Mouse (Mus musculus): Measurements from ENCODE around the gene Tenm4. TPM values are rescaled to one million over a fixed set of nuclear protein-coding genes. Genes with fewer than 3 reads are reported as not detected.

Tenm4 gene
- total and polyA plus RNA-seq, 3 experiments: 0.03 to 0.26 (median 0.04) TPM

DNA sequence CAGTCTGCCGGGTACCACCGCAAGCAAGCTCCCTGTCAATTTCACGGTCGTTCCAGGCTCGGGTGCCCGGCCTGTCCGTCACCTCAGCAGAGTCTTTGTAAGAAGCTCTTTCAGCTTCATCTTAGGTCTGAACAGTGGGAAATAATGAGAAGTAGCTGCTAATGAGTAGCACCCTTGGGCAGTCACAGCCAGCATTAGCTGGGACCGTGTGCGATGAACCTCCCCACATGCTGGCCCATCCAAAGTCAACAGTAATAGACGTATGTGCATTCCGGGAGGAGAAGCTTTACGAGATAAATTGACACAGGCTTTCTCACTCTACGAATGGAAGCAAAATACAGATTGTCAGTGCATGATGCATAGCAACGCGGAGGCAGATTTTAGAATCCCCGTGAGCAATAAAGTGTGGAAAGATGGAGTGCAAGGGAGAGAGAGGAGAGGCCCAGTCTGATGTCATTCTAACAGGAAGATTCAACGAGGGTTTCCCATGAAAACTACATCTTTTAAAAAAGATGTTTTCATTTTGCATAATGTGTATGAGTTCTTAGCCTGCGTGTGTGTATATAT lies 716.1 kb downstream of the Tenm4 start:
- dilution Hi-C loops (cut with MboI; ENCODE audit: extremely low pct_ligation_motif_present, extremely low pct_unique_long_range_greater_than_20kb, low sequenced_read_pairs): no loop called here
- TF ChIP-seq MYC (IDR thresholded peaks at IDR 0.05; ENCODE audit: low read depth, low read length): no peak
- no peak for TF ChIP-seq MEF2A (IDR thresholded peaks at IDR 0.05; ENCODE audit: borderline replicate concordance, low read depth, low read length)
- TF ChIP-seq ZNF384 (IDR thresholded peaks at IDR 0.05; ENCODE audit: low read depth, low read length): no peak
- no peak for TF ChIP-seq MAX (IDR thresholded peaks at IDR 0.05; ENCODE audit: low read length)
- TF ChIP-seq IRF4 (IDR thresholded peaks at IDR 0.05; ENCODE audit: low read depth, low read length): no peak
- TF ChIP-seq UBTF (IDR thresholded peaks at IDR 0.05; ENCODE audit: low read depth, low read length): no peak
- no peak for TF ChIP-seq BHLHE40 (IDR thresholded peaks at IDR 0.05; ENCODE audit: low read depth, low read length)
- no peak for TF ChIP-seq KAT2A (IDR thresholded peaks at IDR 0.05; ENCODE audit: insufficient replicate concordance, low read length)
- no peak for TF ChIP-seq USF1 (IDR thresholded peaks at IDR 0.05; ENCODE audit: low read depth, low read length)
- TF ChIP-seq HCFC1 (IDR thresholded peaks at IDR 0.05; ENCODE audit: low read depth, low read length): no peak
- TF ChIP-seq EP300 (IDR thresholded peaks at IDR 0.05; ENCODE audit: low read length): no peak
- no peak for TF ChIP-seq POLR2A (IDR thresholded peaks at IDR 0.05; ENCODE audit: low read depth, low read length)
- no peak for TF ChIP-seq CHD2 (IDR thresholded peaks at IDR 0.05; ENCODE audit: low read length)
- TF ChIP-seq RCOR1 (conservative IDR thresholded peaks at IDR 0.05; ENCODE audit: low read depth, low read length): no peak
- H3K9me3 ChIP-seq (replicated peaks; ENCODE audit: low read length): no peaks in the 10 kb centered on the region

DNA sequence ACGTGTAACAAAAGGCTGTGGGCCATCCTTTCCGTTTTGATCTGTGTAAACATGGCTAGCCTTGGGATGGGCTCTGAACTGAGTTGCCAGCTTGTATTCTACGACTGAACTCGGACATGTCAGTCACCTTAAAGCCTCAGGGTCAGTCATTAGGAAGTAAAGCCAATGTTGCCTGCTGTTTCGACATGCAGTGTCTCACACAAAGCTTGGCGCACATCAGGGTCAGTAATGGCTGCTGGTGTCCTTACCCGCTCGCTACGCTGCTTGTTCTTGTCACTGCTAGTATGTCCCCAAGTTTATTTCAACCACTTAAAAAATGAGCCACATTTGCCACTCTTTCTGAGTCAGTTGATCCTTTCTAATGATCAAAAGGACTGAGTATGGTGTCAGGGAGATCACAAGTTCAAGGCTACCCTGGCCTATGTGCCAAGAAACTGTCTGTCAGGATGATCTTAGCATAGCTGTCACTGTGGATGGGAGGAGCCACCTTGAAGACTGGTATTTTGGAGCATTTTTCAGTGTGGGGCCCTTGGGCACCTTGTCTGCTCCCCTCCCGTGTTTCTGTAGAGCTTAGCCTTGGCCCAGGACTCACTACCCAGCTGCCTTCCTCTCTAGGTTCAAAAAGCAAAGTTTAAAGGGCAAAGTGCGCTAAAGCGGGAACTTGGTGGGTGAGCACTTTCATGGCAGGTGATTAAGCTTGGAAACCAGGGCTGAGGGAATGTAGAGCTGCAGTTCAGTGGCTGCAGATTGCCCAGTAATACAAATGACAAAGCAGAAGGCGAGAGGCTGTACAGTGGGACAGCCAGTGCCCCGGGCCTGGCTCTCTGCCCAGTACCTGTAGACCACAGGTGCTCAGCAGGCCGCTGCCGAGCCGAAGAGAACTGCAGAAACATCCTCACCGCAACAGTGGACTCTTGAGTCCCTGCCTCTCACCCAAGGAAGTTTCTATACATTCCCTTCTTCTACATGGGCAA lies 718.3 kb downstream of the Tenm4 start:
- no peak overlapping the region for H3K9ac ChIP-seq (ENCODE audit: insufficient read depth, low read depth)
- H3K9me3 ChIP-seq (replicated peaks; ENCODE audit: low read length): no peaks in the 10 kb centered on the region
- no peak overlapping the region for H3K4me2 ChIP-seq (ENCODE audit: insufficient read depth, low read depth, poor library complexity, severe bottlenecking)
- H3K4me1 ChIP-seq (ENCODE audit: control insufficient read depth in 1 of 2, insufficient read depth in 2 of 2): peaks cover 0 to 10% of the 10 kb centered on the region in 2 experiments; a peak in 2 of 4 replicates
- no peak for DNase-seq (ENCODE audit: extremely low read depth)
- no peak overlapping the region for H3K27ac ChIP-seq (ENCODE audit: insufficient read depth, low read depth)
- no peaks in the 10 kb centered on the region for H3K27me3 ChIP-seq (replicated peaks)
- no peak overlapping the region for H3K4me3 ChIP-seq (replicated peaks in 1 of 3; ENCODE audit: low read depth in 2 of 3, low read length in 2 of 3, poor library complexity in 1 of 3)
- in situ Hi-C loops (cut with MboI; ENCODE audit: low pct_ligation_motif_present, low pct_unique_long_range_greater_than_20kb, low sequenced_read_pairs) (no loop called here), dilution Hi-C loops (cut with MboI; ENCODE audit: extremely low pct_ligation_motif_present, extremely low pct_unique_long_range_greater_than_20kb, low sequenced_read_pairs) (no loop called here)
- H3K79me2 ChIP-seq (replicated peaks; ENCODE audit: control insufficient read depth, extremely low read depth, insufficient read depth, poor library complexity, severe bottlenecking): no peaks in the 10 kb centered on the region
- no peak for TF ChIP-seq RCOR1 (conservative IDR thresholded peaks at IDR 0.05; ENCODE audit: low read depth, low read length)
- no peak for TF ChIP-seq JUND (conservative IDR thresholded peaks at IDR 0.05; ENCODE audit: low read depth, low read length)
- no peak for TF ChIP-seq ZC3H11A (IDR thresholded peaks at IDR 0.05; ENCODE audit: low read depth, low read length)
- TF ChIP-seq TCF12 (IDR thresholded peaks at IDR 0.05; ENCODE audit: low read depth, low read length): no peak
- TF ChIP-seq SMC3 (IDR thresholded peaks at IDR 0.05; ENCODE audit: low read depth, low read length): no peak
- TF ChIP-seq ELF1 (IDR thresholded peaks at IDR 0.05; ENCODE audit: low read depth, low read length): no peak
- TF ChIP-seq BHLHE40 (IDR thresholded peaks at IDR 0.05; ENCODE audit: low read depth, low read length): no peak
- TF ChIP-seq USF2 (conservative IDR thresholded peaks at IDR 0.05; ENCODE audit: low read depth, low read length): no peak
- no peak for TF ChIP-seq EP300 (IDR thresholded peaks at IDR 0.05; ENCODE audit: low read length)
- TF ChIP-seq KAT2A (IDR thresholded peaks at IDR 0.05; ENCODE audit: insufficient replicate concordance, low read length): no peak
- no peak for TF ChIP-seq TBP (conservative IDR thresholded peaks at IDR 0.05; ENCODE audit: low read depth, low read length)
- no peak for TF ChIP-seq MYC (IDR thresholded peaks at IDR 0.05; ENCODE audit: low read depth, low read length)
- TF ChIP-seq ETS1 (conservative IDR thresholded peaks at IDR 0.05; ENCODE audit: low read depth, low read length): no peak
- TF ChIP-seq JUN (IDR thresholded peaks at IDR 0.05; ENCODE audit: insufficient read depth, low read depth, low read length): no peak
- no peak for TF ChIP-seq MAZ (IDR thresholded peaks at IDR 0.05; ENCODE audit: low read depth, low read length)
- TF ChIP-seq CTCF (conservative IDR thresholded peaks at IDR 0.05 in 1 of 2, IDR thresholded peaks at IDR 0.05 in 1 of 2; ENCODE audit: low read depth in 2 of 2, low read length in 2 of 2): no peak
- TF ChIP-seq E2F4 (IDR thresholded peaks at IDR 0.05; ENCODE audit: insufficient replicate concordance, low read depth, low read length): no peak
- TF ChIP-seq UBTF (IDR thresholded peaks at IDR 0.05; ENCODE audit: low read depth, low read length): no peak
- no peak for TF ChIP-seq MAFK (IDR thresholded peaks at IDR 0.05; ENCODE audit: insufficient replicate concordance, low read length)
- TF ChIP-seq MEF2A (IDR thresholded peaks at IDR 0.05; ENCODE audit: borderline replicate concordance, low read depth, low read length): no peak
- H3K36me3 ChIP-seq (replicated peaks in 1 of 2; ENCODE audit: control insufficient read depth in 1 of 2, insufficient read depth in 1 of 2, low read length in 1 of 2): no peaks in the 10 kb centered on the region

More for the DNA sequence above, 716.1 kb downstream of the Tenm4 start:
- DNase-seq (ENCODE audit: extremely low read depth): no peak
- H3K36me3 ChIP-seq (replicated peaks in 1 of 2; ENCODE audit: control insufficient read depth in 1 of 2, insufficient read depth in 1 of 2, low read length in 1 of 2): no peaks in the 10 kb centered on the region
- no peaks in the 10 kb centered on the region for H3K79me2 ChIP-seq (replicated peaks; ENCODE audit: control insufficient read depth, extremely low read depth, insufficient read depth, poor library complexity, severe bottlenecking)
- in situ Hi-C loops (cut with MboI; ENCODE audit: low pct_ligation_motif_present, low pct_unique_long_range_greater_than_20kb, low sequenced_read_pairs): no loop called here
- H3K4me2 ChIP-seq (ENCODE audit: insufficient read depth, low read depth, poor library complexity, severe bottlenecking): no peak overlapping the region
- no peak overlapping the region for H3K9ac ChIP-seq (ENCODE audit: insufficient read depth, low read depth)
- H3K4me1 ChIP-seq (ENCODE audit: control insufficient read depth in 1 of 2, insufficient read depth in 2 of 2): peaks cover 0 to 18% of the 10 kb centered on the region in 2 experiments; a peak in 2 of 4 replicates
- no peak overlapping the region for H3K27ac ChIP-seq (ENCODE audit: insufficient read depth, low read depth)
- no peak overlapping the region for H3K4me3 ChIP-seq (replicated peaks in 1 of 3; ENCODE audit: low read depth in 2 of 3, low read length in 2 of 3, poor library complexity in 1 of 3)
- H3K27me3 ChIP-seq (replicated peaks): no peaks in the 10 kb centered on the region

All from CH12.LX (cell line).